Mouse (Mus musculus): ENCODE results near the gene Tgfb3.

Tgfb3 gene

DNA sequence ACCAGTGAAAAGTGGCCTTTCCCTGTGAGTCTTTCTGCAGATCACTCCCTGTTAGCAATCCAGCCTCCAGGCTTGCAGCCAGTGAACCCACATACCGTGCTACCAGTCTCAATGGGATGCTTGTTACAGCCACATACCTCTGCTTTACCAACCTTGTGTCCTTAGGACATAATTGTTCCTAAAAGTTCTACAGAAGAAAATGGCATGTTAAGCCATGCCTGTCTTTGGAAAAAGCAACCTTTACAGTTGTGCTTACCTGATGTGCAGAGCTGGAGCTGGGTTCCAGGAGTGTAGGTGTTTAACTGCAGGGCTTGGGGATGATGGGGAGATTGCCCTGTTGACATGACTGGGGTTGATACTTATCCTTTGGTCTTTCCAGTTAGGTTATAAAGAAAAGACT lies 51.1 kb downstream of the Tgfb3 start:
- DNase-seq (ENCODE audit: low spot score) = no peak

DNA sequence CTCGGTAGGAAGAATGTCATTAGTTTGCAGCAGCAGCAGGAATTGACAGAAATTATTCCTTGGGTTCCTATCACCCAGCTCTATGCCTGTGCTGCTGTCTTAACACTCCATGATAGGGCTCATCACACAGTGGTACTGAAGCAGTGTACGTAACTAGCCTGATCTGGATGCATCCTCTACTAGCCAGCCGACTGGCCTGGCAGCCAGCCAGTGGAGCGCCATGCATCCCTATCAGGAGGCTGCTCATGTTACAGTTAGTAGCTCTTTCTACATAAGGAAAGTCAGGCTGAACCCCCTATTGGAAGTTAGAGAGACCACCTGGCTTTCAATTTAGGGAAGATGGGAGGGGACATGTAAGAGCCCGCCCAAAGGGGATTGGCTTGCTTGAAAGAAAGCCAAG lies 51.8 kb downstream of the Tgfb3 start:
- no peak for DNase-seq (ENCODE audit: low spot score)

GRCm38 (mm10) chr12:86025480-86025879 lies 53.4 kb downstream of the Tgfb3 start:
- no peak for DNase-seq (ENCODE audit: low spot score)

DNA sequence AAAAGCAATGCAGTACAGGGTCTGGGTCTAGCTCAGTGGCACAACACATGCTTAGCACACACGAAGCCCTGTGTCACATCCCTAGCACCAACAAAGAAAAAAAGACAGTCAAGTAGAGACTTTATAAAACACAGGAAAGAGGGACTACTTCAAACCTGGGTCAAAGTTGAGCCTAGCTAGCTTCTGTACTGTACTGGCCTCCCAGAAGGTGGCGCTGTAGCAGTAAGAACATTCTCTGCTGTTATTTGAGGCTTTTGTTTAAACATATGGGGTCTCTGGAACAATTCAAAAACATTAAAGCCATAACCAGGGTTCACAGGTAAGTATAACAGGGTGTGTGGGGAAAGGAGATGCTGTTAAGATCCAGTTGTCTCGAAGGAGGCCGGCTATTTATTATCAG lies 54.4 kb downstream of the Tgfb3 start:
- DNase-seq (ENCODE audit: low spot score) = no peak

DNA sequence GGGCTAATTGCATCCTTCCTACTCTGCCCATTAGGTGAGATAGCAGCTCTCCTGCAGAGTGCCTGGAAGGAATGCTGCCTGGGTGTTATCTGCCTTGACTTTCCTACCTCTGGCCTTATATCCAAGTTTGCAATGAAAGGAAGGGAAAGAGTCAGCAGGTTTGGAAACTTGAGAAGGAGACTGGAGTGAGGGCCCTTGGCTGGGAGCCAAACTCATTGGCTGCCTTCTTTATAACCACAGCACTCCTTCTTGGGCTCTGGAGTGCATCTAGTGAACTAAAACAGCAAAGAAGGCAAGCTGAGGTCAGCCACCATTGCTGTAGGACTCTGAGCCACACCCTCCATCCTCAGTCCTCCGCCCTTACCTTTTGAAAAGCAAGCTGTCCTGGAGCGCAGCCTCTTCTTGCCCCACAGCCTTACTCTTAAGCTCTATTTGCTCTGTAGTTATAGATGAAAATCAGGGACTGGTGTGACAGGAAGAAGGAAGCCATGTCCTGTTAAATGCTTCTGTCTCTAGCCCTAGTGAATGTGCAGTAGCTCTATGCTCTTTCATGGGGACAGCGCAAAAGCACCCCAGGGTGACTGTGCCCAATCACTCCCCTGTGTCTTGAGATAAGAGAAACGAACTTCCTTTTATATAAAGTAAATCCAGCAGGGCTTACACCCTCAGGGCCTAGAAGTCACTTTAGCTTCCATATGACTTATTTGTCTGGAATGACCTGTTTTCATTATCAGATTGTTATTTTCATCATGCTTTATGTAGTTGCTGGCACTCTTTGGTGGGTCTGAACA lies 55.6 kb downstream of the Tgfb3 start:
- DNase-seq (ENCODE audit: low spot score) = no peak

DNA sequence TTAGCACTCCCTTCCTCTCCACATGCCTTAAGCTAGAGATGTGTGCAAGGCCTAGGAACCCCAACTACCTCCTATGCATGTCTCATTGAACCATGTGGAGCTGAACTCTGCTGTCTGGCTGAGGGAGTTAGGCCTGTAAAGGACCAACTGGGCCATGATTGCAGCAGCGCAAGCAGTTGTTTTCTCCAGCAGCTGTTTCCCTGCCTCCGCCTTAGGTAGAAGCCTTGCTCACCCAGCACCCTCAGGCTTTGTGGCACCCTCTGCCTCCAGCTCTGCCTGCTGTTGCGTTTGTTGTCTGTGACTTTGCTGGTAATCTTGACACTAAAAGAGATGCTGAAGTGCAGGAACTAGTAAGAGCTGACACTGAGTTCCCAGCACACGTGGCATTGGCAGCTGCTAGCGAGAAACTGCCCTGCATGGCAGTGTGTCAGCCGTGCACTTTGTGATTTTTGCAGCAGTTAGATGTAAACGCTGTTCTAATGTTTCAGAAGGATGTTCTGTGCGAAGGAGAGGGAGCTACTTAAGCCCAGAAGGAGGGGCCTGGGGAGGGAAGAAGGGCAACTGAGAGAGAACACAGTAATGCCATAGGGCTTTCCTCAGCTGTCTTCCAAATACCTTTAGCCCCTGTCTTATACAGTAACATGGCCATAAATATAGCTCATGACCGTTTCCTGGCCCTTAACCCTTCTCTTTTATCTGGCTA lies 56.4 kb downstream of the Tgfb3 start:
- no peak for DNase-seq (ENCODE audit: low spot score)

DNA sequence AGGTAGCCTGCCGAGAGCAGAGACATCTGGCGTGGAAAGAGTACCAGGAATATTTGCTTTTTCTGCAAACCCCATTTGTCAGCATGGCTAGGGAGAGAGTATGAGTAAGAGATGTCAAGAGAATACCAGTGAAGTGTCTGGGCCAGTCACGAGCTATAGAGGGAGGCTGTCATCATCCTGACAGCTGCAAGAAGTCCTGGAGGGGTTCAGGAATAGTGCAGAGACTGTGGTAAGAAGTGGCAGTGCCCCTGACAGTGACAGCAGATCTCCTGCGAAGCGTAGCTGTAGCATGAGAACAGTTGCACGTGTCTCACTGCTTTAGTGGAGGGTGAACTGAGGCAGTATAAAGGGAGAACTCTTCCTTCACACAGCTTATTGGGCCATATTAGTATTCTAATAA lies 57.3 kb downstream of the Tgfb3 start:
- no peak for DNase-seq (ENCODE audit: low spot score)

DNA sequence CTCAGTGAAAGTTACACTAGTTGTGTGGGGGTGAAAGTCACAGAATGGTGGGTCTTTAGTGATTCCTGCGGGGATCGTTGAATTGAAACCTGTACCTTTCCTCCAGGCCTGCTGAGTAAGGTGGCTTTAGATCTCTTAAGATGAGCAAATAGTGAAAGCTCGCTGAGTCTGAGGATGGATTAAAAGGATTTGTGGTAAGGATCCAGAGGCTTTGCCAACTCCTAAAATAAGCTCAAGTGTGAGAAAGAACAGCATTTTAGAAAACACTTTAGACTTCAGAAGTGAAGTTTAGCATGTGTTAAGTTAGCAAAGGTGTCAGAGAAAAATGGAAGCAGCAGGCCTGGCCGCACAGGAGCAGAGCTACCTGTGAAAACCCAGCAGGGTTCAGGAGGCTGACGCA lies 61.5 kb downstream of the Tgfb3 start:
- DNase-seq (ENCODE audit: low spot score) = no peak

DNA sequence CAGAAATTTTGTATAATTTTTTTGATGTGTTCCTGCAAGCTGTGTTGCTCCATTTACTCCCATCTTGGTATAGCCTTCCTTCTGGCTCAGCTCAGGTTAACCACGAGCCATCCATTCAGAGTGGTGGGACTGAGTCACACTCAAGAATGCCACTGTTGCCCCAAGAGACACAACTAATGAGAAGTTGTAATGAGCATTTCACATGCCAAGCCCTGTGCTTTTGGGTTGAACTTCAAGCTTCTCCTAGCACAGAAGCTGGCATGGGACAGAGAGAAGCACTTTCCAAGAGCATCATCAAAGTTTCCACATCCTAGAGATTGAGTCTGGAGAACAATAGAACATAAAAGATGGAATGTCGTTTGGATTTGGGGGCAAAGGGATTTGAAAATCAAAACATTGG lies 63.7 kb downstream of the Tgfb3 start:
- DNase-seq (ENCODE audit: low spot score) = no peak

- no peak for DNase-seq (ENCODE audit: low spot score)
Observed at GRCm38 (mm10) chr12:86014621-86015020, 64.2 kb downstream of the Tgfb3 start.

GRCm38 (mm10) chr12:86014174-86014573 lies 64.7 kb downstream of the Tgfb3 start:
- no peak for DNase-seq (ENCODE audit: low spot score)

GRCm38 (mm10) chr12:86012195-86012594 lies 66.6 kb downstream of the Tgfb3 start:
- DNase-seq (ENCODE audit: low spot score) = no peak

DNA sequence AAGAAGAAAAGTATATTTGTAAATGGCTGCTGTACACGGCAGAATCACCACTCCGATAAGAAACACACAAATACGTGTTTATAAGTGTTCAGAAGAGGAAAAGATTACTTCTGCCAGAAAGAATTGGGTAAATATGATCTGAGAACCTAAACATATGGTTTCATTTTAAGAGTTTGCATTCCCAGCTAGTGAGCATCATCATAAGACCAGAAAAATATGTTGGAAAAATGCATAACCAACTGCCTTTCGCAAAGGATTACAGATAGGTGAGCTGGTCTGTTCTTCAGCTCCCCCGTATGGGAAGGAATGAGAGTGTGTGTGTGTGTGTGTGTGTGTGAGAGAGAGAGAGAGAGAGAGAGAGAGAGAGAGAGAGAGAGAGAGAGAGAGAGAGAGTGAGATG lies 68.2 kb downstream of the Tgfb3 start:
- no peak for DNase-seq (ENCODE audit: low spot score)

GRCm38 (mm10) chr12:86007377-86007776 lies 71.5 kb downstream of the Tgfb3 start:
- DNase-seq (ENCODE audit: low spot score) = no peak

Measured in left cerebral cortex, adult 11 months (tissue).